ENCODE assay signal across 14 mouse cellular contexts in genomic region chr4:76337926-76338325, GRCm38 (mm10).
"Had no signal": no experiment of that assay in that cellular context is flagged by ENCODE, and none has a peak within 500 bp of the region (broad histone marks: within the 10 kb centered on the region; RNA-seq: fewer than 3 reads in every experiment).

No protein-coding gene starts in this region.

- H3K4me2 ChIP-seq: liver, embryonic 11.5 days; liver, embryonic 15.5 days; lung, embryonic 15.5 days; midbrain, embryonic 11.5 days had no signal

- DNase-seq: kidney, adult 2 months; kidney, postnatal 25 days; layer of hippocampus, postnatal 36 days; lung, adult 18-20 months; lung, postnatal 14 days; lung, postnatal 4 days; midbrain, embryonic 14.5 days; thymus, adult 18-20 months; thymus, postnatal 36 days had no signal

- H3K9ac ChIP-seq: liver, embryonic 15.5 days; lung, embryonic 15.5 days had no signal

- H3K27me3 ChIP-seq: liver, embryonic 15.5 days; lung, embryonic 15.5 days had no signal

- H3K4me1 ChIP-seq: liver, embryonic 15.5 days; lung, embryonic 15.5 days had no signal

- H3K36me3 ChIP-seq: liver, embryonic 15.5 days; lung, embryonic 15.5 days had no signal

- H3K4me3 ChIP-seq: liver, embryonic 15.5 days; lung, embryonic 15.5 days had no signal

- H3K27ac ChIP-seq: kidney, postnatal 0 days; liver, embryonic 15.5 days; lung, embryonic 15.5 days had no signal

- H3K9me3 ChIP-seq: liver, embryonic 15.5 days; lung, embryonic 15.5 days had no signal
